In genomic region chr11:118447346-118447745, GRCm38 (mm10) we compare ENCODE assay signal across 30 mouse cellular contexts. TPM values are rescaled to one million over a fixed set of nuclear protein-coding genes. Genes with fewer than 3 reads are reported as not detected.
DNase-seq lines count a peak whose midpoint lies in the region; ATAC-seq and TF ChIP-seq lines count a peak whose summit lies in the region.
"Had no signal": no experiment of that assay in that cellular context is flagged by ENCODE, and none has a peak within 500 bp of the region (broad histone marks: within the 10 kb centered on the region; RNA-seq: fewer than 3 reads in every experiment).

No protein-coding gene starts in this region.

- TF ChIP-seq CTCF in kidney, adult 2 months (conservative IDR thresholded peaks at IDR 0.05; ENCODE audit: insufficient read depth, insufficient read length, low read depth, low read length), result no peak

- 61% methylated on average over 4 of the region's 4 CpGs for WGBS in kidney, embryonic 14.5 days
- 71% methylated on average over 4 of the region's 4 CpGs for WGBS in kidney, adult 2 months
- WGBS in midbrain, embryonic 16.5 days, result 76% methylated on average over 4 of the region's 4 CpGs
- WGBS in heart, embryonic 10.5 days, result 61% methylated on average over 4 of the region's 4 CpGs

- ATAC-seq in kidney, embryonic 14.5 days (ENCODE audit: low FRiP score, low TSS enrichment), result no peak
- no peak for ATAC-seq in midbrain, embryonic 16.5 days
- ATAC-seq: forebrain, embryonic 15.5 days; intestine, postnatal 0 days; Patski had no signal

- no peaks in the 10 kb centered on the region for H3K4me1 ChIP-seq in kidney, embryonic 14.5 days (ENCODE audit: control insufficient read depth, insufficient read depth, low read length)
- no peaks in the 10 kb centered on the region for H3K4me1 ChIP-seq in kidney, adult 2 months (ENCODE audit: control insufficient read depth, insufficient read depth, low read length)
- H3K4me1 ChIP-seq in midbrain, embryonic 16.5 days (ENCODE audit: control insufficient read depth, insufficient read depth, low read length), result peaks cover 4% of the 10 kb centered on the region; the same call in 1 of the 2 replicates
- H3K4me1 ChIP-seq in heart, embryonic 10.5 days, result peaks cover 12% of the 10 kb centered on the region
- H3K4me1 ChIP-seq: kidney, embryonic 15.5 days; liver, embryonic 15.5 days; neural tube, embryonic 12.5 days had no signal

- TF ChIP-seq POLR2A in kidney, adult 2 months (IDR thresholded peaks at IDR 0.05; ENCODE audit: low read depth, low read length), result no peak

- H3K27ac ChIP-seq in kidney, embryonic 14.5 days (ENCODE audit: low read depth, low read length), result no peak overlapping the region
- H3K27ac ChIP-seq in kidney, adult 2 months (ENCODE audit: insufficient read depth, low read depth, low read length), result no peak overlapping the region
- no peak overlapping the region for H3K27ac ChIP-seq in midbrain, embryonic 16.5 days (ENCODE audit: low read length)
- no peak overlapping the region for H3K27ac ChIP-seq in heart, embryonic 10.5 days
- H3K27ac ChIP-seq: forebrain, embryonic 15.5 days; hindbrain, embryonic 14.5 days; kidney, embryonic 15.5 days; liver, embryonic 15.5 days; neural tube, embryonic 12.5 days; stomach, postnatal 0 days had no signal

- peak; percentile 52 to 64 for DNase-seq in cerebellum, postnatal 14 days
- no peak for DNase-seq in cerebellum, adult 11 months
- no peak for DNase-seq in kidney, adult 2 months
- peak; percentile 28 for DNase-seq in forelimb bud, embryonic 11.5 days (ENCODE audit: low read depth, low spot score)
- DNase-seq in heart, embryonic 10.5 days (ENCODE audit: low spot score), result no peak
- DNase-seq: adrenal gland, postnatal 14 days; cerebellum, adult 11-12 months; gastrocnemius, postnatal 10 days; heart, adult 11 months; heart, postnatal 4 days; kidney, postnatal 25 days; lung, embryonic 14.5 days; lung, postnatal 14 days; right cerebral cortex, adult 18-20 months; right cerebral cortex, postnatal 4 days; thymus, adult 18-20 months; thymus, postnatal 25 days had no signal

- H3K9ac ChIP-seq in kidney, embryonic 14.5 days (ENCODE audit: low read depth, low read length), result peak overlapping the region; percentile 23; the same call in 1 of the 2 replicates
- H3K9ac ChIP-seq in midbrain, embryonic 16.5 days (ENCODE audit: low read depth, low read length), result no peak overlapping the region
- H3K9ac ChIP-seq: forebrain, embryonic 15.5 days; hindbrain, embryonic 14.5 days; kidney, embryonic 15.5 days; liver, embryonic 15.5 days; lung, embryonic 14.5 days; neural tube, embryonic 12.5 days had no signal

- H3K36me3 ChIP-seq in kidney, embryonic 14.5 days (ENCODE audit: control insufficient read depth, insufficient read depth, low read length), result no peaks in the 10 kb centered on the region
- no peaks in the 10 kb centered on the region for H3K36me3 ChIP-seq in kidney, adult 2 months (ENCODE audit: control insufficient read depth, insufficient read depth, low read length)
- no peaks in the 10 kb centered on the region for H3K36me3 ChIP-seq in midbrain, embryonic 16.5 days (ENCODE audit: control insufficient read depth, insufficient read depth, low read length)
- no peaks in the 10 kb centered on the region for H3K36me3 ChIP-seq in heart, embryonic 10.5 days
- H3K36me3 ChIP-seq: forebrain, embryonic 15.5 days; G1E; kidney, embryonic 15.5 days; liver, embryonic 15.5 days; neural tube, embryonic 12.5 days had no signal

- no peaks in the 10 kb centered on the region for H3K27me3 ChIP-seq in kidney, embryonic 14.5 days (ENCODE audit: control insufficient read depth, insufficient read depth, low read length)
- H3K27me3 ChIP-seq in kidney, adult 2 months (replicated peaks; ENCODE audit: control insufficient read depth, insufficient read depth, low read length), result no peaks in the 10 kb centered on the region
- H3K27me3 ChIP-seq in midbrain, embryonic 16.5 days (ENCODE audit: control insufficient read depth, insufficient read depth, low read depth, low read length), result peaks cover 3% of the 10 kb centered on the region; the same call in 1 of the 2 replicates
- peaks cover 37% of the 10 kb centered on the region for H3K27me3 ChIP-seq in heart, embryonic 10.5 days (ENCODE audit: insufficient read depth, poor library complexity, severe bottlenecking)
- H3K27me3 ChIP-seq: forebrain, embryonic 15.5 days; Patski had no signal

- no peaks in the 10 kb centered on the region for H3K9me3 ChIP-seq in kidney, embryonic 14.5 days (ENCODE audit: control insufficient read depth, low read length)
- H3K9me3 ChIP-seq in midbrain, embryonic 16.5 days (replicated peaks; ENCODE audit: control insufficient read depth, low read length, poor library complexity, severe bottlenecking), result no peaks in the 10 kb centered on the region
- H3K9me3 ChIP-seq in heart, embryonic 10.5 days, result no peaks in the 10 kb centered on the region
- H3K9me3 ChIP-seq: forebrain, embryonic 15.5 days; G1E; kidney, embryonic 15.5 days; liver, embryonic 15.5 days; neural tube, embryonic 12.5 days had no signal

- no peak overlapping the region for H3K4me3 ChIP-seq in kidney, embryonic 14.5 days (ENCODE audit: low read length)
- H3K4me3 ChIP-seq in kidney, adult 2 months (ENCODE audit: insufficient read depth, low read depth, low read length), result no peak overlapping the region
- H3K4me3 ChIP-seq in midbrain, embryonic 16.5 days (ENCODE audit: low read depth, low read length), result no peak overlapping the region
- no peak overlapping the region for H3K4me3 ChIP-seq in heart, embryonic 10.5 days
- H3K4me3 ChIP-seq: forebrain, embryonic 15.5 days; kidney, embryonic 15.5 days; liver, embryonic 15.5 days; myocyte; neural tube, embryonic 12.5 days had no signal

- H3K4me2 ChIP-seq in kidney, embryonic 14.5 days (replicated peaks; ENCODE audit: low read depth, low read length), result no peak overlapping the region
- H3K4me2 ChIP-seq in midbrain, embryonic 16.5 days (ENCODE audit: low read length), result no peak overlapping the region
- H3K4me2 ChIP-seq: forebrain, embryonic 15.5 days; heart, embryonic 11.5 days; hindbrain, embryonic 14.5 days; kidney, embryonic 15.5 days; liver, embryonic 15.5 days; lung, embryonic 14.5 days; neural tube, embryonic 12.5 days had no signal

RNA-seq across cellular contexts. Expression of gene C1qtnf1, which starts 19.3 kb away (rescaled TPM):
- polyA plus RNA-seq in kidney, embryonic 14.5 days (2014; fragmentation: Nextera tagmentation; extraction: Ambion mirVana), result 2.8 and 4.0 TPM in 2 replicates
- 22.8 and 24.2 TPM in 2 replicates for polyA plus RNA-seq in kidney, adult 2 months (2012; rRNA removed)
- polyA plus RNA-seq in midbrain, embryonic 16.5 days (2015; fragmentation: Nextera tagmentation; extraction: Ambion mirVana), result 4.1 and 4.2 TPM in 2 replicates
- 2.7 and 3.3 TPM in 2 replicates for polyA plus RNA-seq in heart, embryonic 10.5 days (2016; fragmentation: Nextera tagmentation; extraction: Ambion mirVana)
- polyA plus RNA-seq: G1E had no signal

RNA-seq across cellular contexts. Expression of gene Cant1, which starts 28.5 kb away (rescaled TPM):
- polyA plus RNA-seq in kidney, embryonic 14.5 days (2014; fragmentation: Nextera tagmentation; extraction: Ambion mirVana), result 19.0 and 24.1 TPM in 2 replicates
- 42.6 and 53.0 TPM in 2 replicates for polyA plus RNA-seq in kidney, adult 2 months (2012; rRNA removed)
- 24.9 and 27.8 TPM in 2 replicates for polyA plus RNA-seq in midbrain, embryonic 16.5 days (2015; fragmentation: Nextera tagmentation; extraction: Ambion mirVana)
- 22.4 and 23.5 TPM in 2 replicates for polyA plus RNA-seq in heart, embryonic 10.5 days (2016; fragmentation: Nextera tagmentation; extraction: Ambion mirVana)

RNA-seq across cellular contexts. Expression of gene Engase, which starts 29.3 kb away (rescaled TPM):
- 3.9 and 9.7 TPM in 2 replicates for polyA plus RNA-seq in kidney, embryonic 14.5 days (2014; fragmentation: Nextera tagmentation; extraction: Ambion mirVana)
- 10.5 and 12.3 TPM in 2 replicates for polyA plus RNA-seq in kidney, adult 2 months (2012; rRNA removed)
- polyA plus RNA-seq in midbrain, embryonic 16.5 days (2015; fragmentation: Nextera tagmentation; extraction: Ambion mirVana), result 5.5 and 5.9 TPM in 2 replicates
- polyA plus RNA-seq in heart, embryonic 10.5 days (2016; fragmentation: Nextera tagmentation; extraction: Ambion mirVana), result 5.1 and 7.8 TPM in 2 replicates

RNA-seq across cellular contexts. Expression of gene Lgals3bp, which starts 45.5 kb away (rescaled TPM):
- 11.8 and 13.0 TPM in 2 replicates for polyA plus RNA-seq in kidney, embryonic 14.5 days (2014; fragmentation: Nextera tagmentation; extraction: Ambion mirVana)
- 360 and 363 TPM in 2 replicates for polyA plus RNA-seq in kidney, adult 2 months (2012; rRNA removed)
- polyA plus RNA-seq in midbrain, embryonic 16.5 days (2015; fragmentation: Nextera tagmentation; extraction: Ambion mirVana), result 3.8 and 4.4 TPM in 2 replicates
- polyA plus RNA-seq in heart, embryonic 10.5 days (2016; fragmentation: Nextera tagmentation; extraction: Ambion mirVana), result 5.1 and 6.2 TPM in 2 replicates

Comparison
In these comparisons a context has a peak if more than half of its experiments do, and no peak if none do; other contexts are left out.
1. DNase-seq: peak in cerebellum, postnatal 14 days (2 of 2) and forelimb bud, embryonic 11.5 days (single experiment); none in cerebellum, adult 11 months (single experiment), kidney, adult 2 months (single experiment) and heart, embryonic 10.5 days (single experiment).